Mouse (Mus musculus) layer of hippocampus, postnatal 25 days (tissue): Measurements from ENCODE around the gene Dhx33. TPM values are rescaled to one million over a fixed set of nuclear protein-coding genes. Genes with fewer than 3 reads are reported as not detected.

Experiments
- DNase-seq, 2 experiments: peaks; one replicate each; pipeline ENCODE4 v3.0.0; 2022; ENCODE audit warnings: mixed read lengths in 2 of 2, low spot score in 1 of 2; ENCODE audit errors: extremely low spot score in 1 of 2
- total RNA-seq, 2 experiments: library from RNA; stranded (reverse); gene quantifications; 2 replicates each; pipeline ENCODE4 v1.2.3; 2021

Dhx33 gene
- total RNA-seq, 2 experiments from 2014 or later, result 54.2 to 56.4 TPM

DNA sequence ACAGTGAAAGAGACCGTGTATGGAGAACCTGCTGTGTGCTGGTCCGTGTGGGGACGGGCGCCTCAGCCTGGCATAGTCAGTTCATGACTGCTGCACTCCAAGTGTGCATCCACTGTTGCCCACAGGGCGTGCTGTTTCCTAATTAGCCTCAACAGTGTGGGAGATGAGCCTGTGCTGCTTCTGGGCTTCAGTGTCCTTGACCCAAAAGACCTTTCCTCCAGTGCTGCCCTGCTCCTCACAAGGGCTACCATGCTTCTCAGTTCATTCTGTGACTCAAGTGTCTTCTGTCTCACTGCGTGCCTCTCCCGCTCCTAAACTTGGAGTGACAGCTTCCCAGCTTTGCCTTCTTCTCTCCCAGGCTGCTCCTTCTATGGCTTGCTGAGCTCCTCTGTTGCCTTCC is 68.9 kb downstream of the Dhx33 start:
- DNase-seq, result no peak

Other genes starting within 250 kb of the Dhx33 start
- 10 to 100 TPM; 23.1 to 24.8 TPM for gene Zfp3, start 240.2 kb downstream of the Dhx33 start, total RNA-seq
- not detected for gene Scimp, start 191.9 kb downstream of the Dhx33 start, total RNA-seq
- 100 to 1,000 TPM; 113 to 118 TPM for gene Rabep1, start 159.7 kb downstream of the Dhx33 start, total RNA-seq
- gene Nup88, start 34.5 kb downstream of the Dhx33 start, total RNA-seq, result 10 to 100 TPM; 48.2 to 57.0 TPM
- 10 to 100 TPM; 36.7 to 41.2 TPM for gene Rpain, start 34.2 kb downstream of the Dhx33 start, total RNA-seq
- gene C1qbp, start 21.4 kb downstream of the Dhx33 start, total RNA-seq, result 100 to 1,000 TPM; 101 to 111 TPM
- 10 to 100 TPM; 12.9 to 15.7 TPM for gene Mis12, start 15.2 kb upstream of the Dhx33 start, total RNA-seq
- gene Derl2, start 15.4 kb upstream of the Dhx33 start, total RNA-seq, result 10 to 100 TPM; 23.6 to 27.1 TPM
- 100 to 1,000 TPM; 172 to 217 TPM for gene 6330403K07Rik, start 29.1 kb upstream of the Dhx33 start, total RNA-seq
- under 1 TPM; 0.74 to 0.82 TPM for gene Nlrp1a, start 140.3 kb upstream of the Dhx33 start, total RNA-seq
- gene Nlrp1b, start 226.3 kb upstream of the Dhx33 start, total RNA-seq, result under 1 TPM; 0.10 to 0.49 TPM